Mouse (Mus musculus) v-Abl transformed pro-B cells (cell line): ENCODE measurements around the gene Nkiras1.

ENCODE experiments used
- in situ Hi-C, 2 experiments: fragments of 400-800 bp; cut with MboI; formaldehyde crosslinking; loops; one replicate each; pipeline ENCODE4 v1.15.1; 2025; ENCODE audit not compliant: unreplicated experiment in 2 of 2

Nkiras1 gene

GRCm38 (mm10) chr14:18330789-18331692 lies 60.1 kb downstream of the Nkiras1 start:
- in situ Hi-C loops = no loop called here

- in situ Hi-C loops = no loop called here
Observed at GRCm38 (mm10) chr14:18331693-18332131, 60.8 kb downstream of the Nkiras1 start, which contains the start of gene Ube2e1. Ube2e1 (minus strand) TSS chr14:18331859.
